Mouse (Mus musculus): Measurements from ENCODE around the gene Gm19426. TPM values are rescaled to one million over a fixed set of nuclear protein-coding genes. Genes with fewer than 3 reads are reported as not detected.

Gene Gm19426
- polyA plus RNA-seq, 1 experiment from 2014 or later = 5.6 TPM

- H3K4me2 ChIP-seq (replicated peaks; ENCODE audit: low read depth, low read length) = peak overlapping the region; percentile 48
Observed at GRCm38 (mm10) chr2:84773195-84773594, 29.7 kb upstream of the Gm19426 start.

GRCm38 (mm10) chr2:84772454-84772853 lies 29.0 kb upstream of the Gm19426 start:
- TF ChIP-seq EP300 (IDR thresholded peaks at IDR 0.05) (no peak), CTCF (IDR thresholded peaks at IDR 0.05) (no peak)
- DNase-seq (ENCODE audit: low spot score) (no peak), ATAC-seq (no peak)
- 86% methylated on average over 4 of the region's 4 CpGs for WGBS
- H3K4me2 ChIP-seq (replicated peaks; ENCODE audit: low read depth, low read length) = peak overlapping the region; percentile 6; the same call in 1 of the 2 replicates
- H3K36me3 ChIP-seq (ENCODE audit: insufficient read depth, low read length) = no peaks in the 10 kb centered on the region; the same call in 1 of the 2 replicates
- H3K9me3 ChIP-seq (ENCODE audit: low read length) = no peaks in the 10 kb centered on the region
- H3K9ac ChIP-seq (replicated peaks; ENCODE audit: low read depth) = no peak overlapping the region
- H3K27me3 ChIP-seq (replicated peaks; ENCODE audit: insufficient read depth, low read length) = no peaks in the 10 kb centered on the region
- no peaks in the 10 kb centered on the region for H3K4me1 ChIP-seq (ENCODE audit: insufficient read depth, low read depth, low read length)
- no peak overlapping the region for H3K4me3 ChIP-seq (ENCODE audit: low read depth, low read length)
- H3K27ac ChIP-seq (ENCODE audit: low read length) = no peak overlapping the region

More at GRCm38 (mm10) chr2:84773195-84773594, 29.7 kb upstream of the Gm19426 start:
- no peak overlapping the region for H3K9ac ChIP-seq (replicated peaks; ENCODE audit: low read depth)
- H3K27ac ChIP-seq (ENCODE audit: low read length) = no peak overlapping the region
- ATAC-seq (no peak), DNase-seq (ENCODE audit: low spot score) (no peak)
- 76% methylated on average over 5 of the region's 5 CpGs for WGBS
- H3K9me3 ChIP-seq (ENCODE audit: low read length) = no peaks in the 10 kb centered on the region
- H3K4me1 ChIP-seq (ENCODE audit: insufficient read depth, low read depth, low read length) = no peaks in the 10 kb centered on the region
- no peaks in the 10 kb centered on the region for H3K27me3 ChIP-seq (replicated peaks; ENCODE audit: insufficient read depth, low read length)
- no peak for TF ChIP-seq EP300 (IDR thresholded peaks at IDR 0.05)
- no peak for TF ChIP-seq CTCF (IDR thresholded peaks at IDR 0.05)
- peak overlapping the region; percentile 36 for H3K4me3 ChIP-seq (ENCODE audit: low read depth, low read length)
- H3K36me3 ChIP-seq (ENCODE audit: insufficient read depth, low read length) = no peaks in the 10 kb centered on the region; the same call in 1 of the 2 replicates

- H3K4me3 ChIP-seq (ENCODE audit: low read depth, low read length) = no peak overlapping the region
- H3K9ac ChIP-seq (replicated peaks; ENCODE audit: low read depth) = no peak overlapping the region
- no peak overlapping the region for H3K4me2 ChIP-seq (replicated peaks; ENCODE audit: low read depth, low read length)
- H3K4me1 ChIP-seq (ENCODE audit: insufficient read depth, low read depth, low read length) = no peaks in the 10 kb centered on the region
- WGBS = 59% methylated on average over 6 of the region's 6 CpGs
- no peak overlapping the region for H3K27ac ChIP-seq (ENCODE audit: low read length)
- no peaks in the 10 kb centered on the region for H3K9me3 ChIP-seq (ENCODE audit: low read length)
- TF ChIP-seq CTCF (IDR thresholded peaks at IDR 0.05) (no peak), EP300 (IDR thresholded peaks at IDR 0.05) (no peak)
- no peaks in the 10 kb centered on the region; the same call in 1 of the 2 replicates for H3K36me3 ChIP-seq (ENCODE audit: insufficient read depth, low read length)
- no peak for DNase-seq (ENCODE audit: low spot score)
- ATAC-seq = no peak
- H3K27me3 ChIP-seq (replicated peaks; ENCODE audit: insufficient read depth, low read length) = no peaks in the 10 kb centered on the region
Observed at GRCm38 (mm10) chr2:84770501-84770900, 27.0 kb upstream of the Gm19426 start.

GRCm38 (mm10) chr2:84762818-84763217 lies 19.4 kb upstream of the Gm19426 start:
- Histone ChIP-seq H3K4me1 (ENCODE audit: insufficient read depth, low read depth, low read length) (no peaks in the 10 kb centered on the region), H3K9ac (replicated peaks; ENCODE audit: low read depth) (no peak overlapping the region), H3K27ac (ENCODE audit: low read length) (no peak overlapping the region), H3K9me3 (ENCODE audit: low read length) (no peaks in the 10 kb centered on the region), H3K4me3 (ENCODE audit: low read depth, low read length) (no peak overlapping the region), H3K36me3 (ENCODE audit: insufficient read depth, low read length) (no peaks in the 10 kb centered on the region), H3K4me2 (replicated peaks; ENCODE audit: low read depth, low read length) (no peak overlapping the region), H3K27me3 (replicated peaks; ENCODE audit: insufficient read depth, low read length) (no peaks in the 10 kb centered on the region)
- ATAC-seq (no peak), DNase-seq (ENCODE audit: low spot score) (no peak)
- WGBS = 35% methylated on average over 1 of the region's 1 CpGs
- TF ChIP-seq EP300 (IDR thresholded peaks at IDR 0.05) (no peak), CTCF (IDR thresholded peaks at IDR 0.05) (no peak)

- no peaks in the 10 kb centered on the region for H3K9me3 ChIP-seq (ENCODE audit: low read length)
- H3K4me2 ChIP-seq (replicated peaks; ENCODE audit: low read depth, low read length) = no peak overlapping the region
- H3K9ac ChIP-seq (replicated peaks; ENCODE audit: low read depth) = no peak overlapping the region
- no peak overlapping the region for H3K4me3 ChIP-seq (ENCODE audit: low read depth, low read length)
- H3K27ac ChIP-seq (ENCODE audit: low read length) = no peak overlapping the region
- no peaks in the 10 kb centered on the region for H3K36me3 ChIP-seq (ENCODE audit: insufficient read depth, low read length)
- WGBS = 57% methylated on average over 4 of the region's 4 CpGs
- ATAC-seq (no peak), DNase-seq (ENCODE audit: low spot score) (no peak)
- TF ChIP-seq EP300 (IDR thresholded peaks at IDR 0.05) (no peak), CTCF (IDR thresholded peaks at IDR 0.05) (no peak)
- no peaks in the 10 kb centered on the region for H3K4me1 ChIP-seq (ENCODE audit: insufficient read depth, low read depth, low read length)
- H3K27me3 ChIP-seq (replicated peaks; ENCODE audit: insufficient read depth, low read length) = no peaks in the 10 kb centered on the region
Observed at GRCm38 (mm10) chr2:84762295-84762694, 18.8 kb upstream of the Gm19426 start.

- Histone ChIP-seq H3K9ac (replicated peaks; ENCODE audit: low read depth) (no peak overlapping the region), H3K36me3 (ENCODE audit: insufficient read depth, low read length) (no peaks in the 10 kb centered on the region), H3K4me2 (replicated peaks; ENCODE audit: low read depth, low read length) (no peak overlapping the region), H3K27me3 (replicated peaks; ENCODE audit: insufficient read depth, low read length) (no peaks in the 10 kb centered on the region), H3K4me3 (ENCODE audit: low read depth, low read length) (no peak overlapping the region), H3K27ac (ENCODE audit: low read length) (no peak overlapping the region), H3K4me1 (ENCODE audit: insufficient read depth, low read depth, low read length) (no peaks in the 10 kb centered on the region), H3K9me3 (ENCODE audit: low read length) (no peaks in the 10 kb centered on the region)
- WGBS = 64% methylated on average over 1 of the region's 1 CpGs
- TF ChIP-seq CTCF (IDR thresholded peaks at IDR 0.05) (no peak), EP300 (IDR thresholded peaks at IDR 0.05) (no peak)
- DNase-seq (ENCODE audit: low spot score) = no peak
- no peak for ATAC-seq
Observed at GRCm38 (mm10) chr2:84761840-84762239, 18.4 kb upstream of the Gm19426 start.

- Histone ChIP-seq H3K4me2 (replicated peaks; ENCODE audit: low read depth, low read length) (no peak overlapping the region), H3K9ac (replicated peaks; ENCODE audit: low read depth) (no peak overlapping the region), H3K4me3 (ENCODE audit: low read depth, low read length) (no peak overlapping the region), H3K36me3 (ENCODE audit: insufficient read depth, low read length) (no peaks in the 10 kb centered on the region), H3K4me1 (ENCODE audit: insufficient read depth, low read depth, low read length) (no peaks in the 10 kb centered on the region), H3K27me3 (replicated peaks; ENCODE audit: insufficient read depth, low read length) (no peaks in the 10 kb centered on the region), H3K27ac (ENCODE audit: low read length) (no peak overlapping the region), H3K9me3 (ENCODE audit: low read length) (no peaks in the 10 kb centered on the region)
- TF ChIP-seq CTCF (IDR thresholded peaks at IDR 0.05) (no peak), EP300 (IDR thresholded peaks at IDR 0.05) (no peak)
- DNase-seq (ENCODE audit: low spot score) = no peak
- 61% methylated on average over 3 of the region's 3 CpGs for whole genome bisulfite sequencing
- ATAC-seq = no peak
Observed at GRCm38 (mm10) chr2:84761309-84761708, 17.9 kb upstream of the Gm19426 start.

Data from lung, postnatal 0 days (tissue).